Mouse (Mus musculus) heart, embryonic 11.5 days (tissue): ENCODE measurements around the gene Ttyh2. TPM values are rescaled to one million over a fixed set of nuclear protein-coding genes. Genes with fewer than 3 reads are reported as not detected.

Source experiments
- ATAC-seq: fragments of 200-750 bp; cut with Nextera tagmentation; replicated peaks from 2 replicates; pipeline ENCODE4 v1.8.0; 2017; ENCODE audit warnings: moderate library complexity; ENCODE audit not compliant: insufficient number of reproducible peaks, low FRiP score, low TSS enrichment
- H3K27ac ChIP-seq: fragments of 300-500 bp; sonication (generic); 2 replicates; pipeline ENCODE4 v1.5.1; 2014; ENCODE audit warnings: mild to moderate bottlenecking, low read depth, low read length
- H3K27me3 ChIP-seq: fragments of 300-500 bp; sonication (generic); 2 replicates; pipeline ENCODE4 v1.6.1; 2014; ENCODE audit warnings: mild to moderate bottlenecking, low read length, mixed read lengths; ENCODE audit not compliant: control insufficient read depth, insufficient read depth
- H3K36me3 ChIP-seq: fragments of 300-500 bp; sonication (generic); 2 replicates; pipeline ENCODE4 v1.6.1; 2014; ENCODE audit warnings: mild to moderate bottlenecking, low read length, moderate library complexity, mixed read lengths; ENCODE audit not compliant: control insufficient read depth, insufficient read depth
- H3K4me1 ChIP-seq: fragments of 300-500 bp; sonication (generic); 2 replicates; pipeline ENCODE4 v1.6.1; 2014; ENCODE audit warnings: low read length; ENCODE audit not compliant: control insufficient read depth, insufficient read depth
- H3K4me2 ChIP-seq: fragments of 300-500 bp; sonication (generic); 2 replicates; pipeline ENCODE4 v1.6.1; 2014; ENCODE audit warnings: mild to moderate bottlenecking, moderate library complexity
- H3K4me3 ChIP-seq: fragments of 300-500 bp; sonication (generic); 2 replicates; pipeline ENCODE4 v1.5.1; 2014; ENCODE audit warnings: low read depth, low read length
- H3K9ac ChIP-seq: fragments of 300-500 bp; sonication (generic); 2 replicates; pipeline ENCODE4 v1.6.1; 2014; ENCODE audit warnings: mild to moderate bottlenecking, low read depth, low read length, moderate library complexity
- H3K9me3 ChIP-seq: fragments of 300-500 bp; sonication (generic); replicated peaks from 2 replicates; pipeline ENCODE4 v1.6.1; 2016; ENCODE audit warnings: low read length; ENCODE audit not compliant: control insufficient read depth
- WGBS: fragments of 180-500 bp; shearing (Covaris S2); extraction: QIAGEN DNeasy Blood & Tissue Kit; methylation state at CpG from one replicate; pipeline ENCODE4 v1.1.7; 2014; ENCODE audit not compliant: insufficient replicate concordance; 5-methylcytosine and 5-hydroxymethylcytosine counted together
- polyA plus RNA-seq: library from polyadenylated mRNA; unstranded; fragments of >200 nt; fragmentation: Nextera tagmentation; extraction: Ambion mirVana; gene quantifications from 2 replicates; pipeline ENCODE4 v1.2.1, GENCODE M21; 2014

The Ttyh2 gene
- polyA plus RNA-seq, 1 experiment from 2014 or later, result 5.1 TPM

DNA sequence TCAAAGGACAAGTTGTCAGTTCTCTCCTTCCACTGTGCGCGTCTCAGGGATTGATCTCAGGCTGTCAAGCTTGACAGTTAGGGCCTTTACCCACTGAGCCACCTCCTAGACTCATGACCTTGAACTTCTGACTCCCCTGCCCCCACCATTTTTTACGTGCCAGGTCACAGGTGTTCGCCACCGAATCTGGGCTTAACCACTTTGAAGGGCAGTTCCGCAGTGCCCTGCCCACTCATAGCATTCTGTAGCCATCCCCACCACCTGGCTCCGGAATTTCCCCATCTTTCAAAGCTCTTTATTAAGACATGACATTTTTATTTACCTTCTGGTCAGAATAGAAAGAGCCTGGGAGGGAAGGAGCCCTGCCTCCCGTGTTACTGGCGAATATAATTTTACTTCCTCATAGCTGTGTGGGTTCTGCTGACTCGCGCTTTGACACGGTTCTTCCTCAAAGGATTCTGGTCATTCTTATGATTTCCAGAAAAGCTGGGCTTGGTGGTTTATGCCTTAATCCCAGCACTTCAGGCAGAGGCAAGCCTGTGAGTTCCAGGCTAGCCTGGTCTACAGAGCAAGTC is 72.4 kb downstream of the Ttyh2 start:
- Histone ChIP-seq H3K27ac (no peak overlapping the region), H3K4me2 (no peak overlapping the region), H3K27me3 (peaks cover 3% of the 10 kb centered on the region), H3K4me1 (no peaks in the 10 kb centered on the region), H3K9me3 (no peaks in the 10 kb centered on the region), H3K36me3 (no peaks in the 10 kb centered on the region), H3K9ac (no peak overlapping the region), H3K4me3 (no peak overlapping the region)
- WGBS, result 80% methylated on average over 12 of the region's 12 CpGs
- ATAC-seq, result no peak

DNA sequence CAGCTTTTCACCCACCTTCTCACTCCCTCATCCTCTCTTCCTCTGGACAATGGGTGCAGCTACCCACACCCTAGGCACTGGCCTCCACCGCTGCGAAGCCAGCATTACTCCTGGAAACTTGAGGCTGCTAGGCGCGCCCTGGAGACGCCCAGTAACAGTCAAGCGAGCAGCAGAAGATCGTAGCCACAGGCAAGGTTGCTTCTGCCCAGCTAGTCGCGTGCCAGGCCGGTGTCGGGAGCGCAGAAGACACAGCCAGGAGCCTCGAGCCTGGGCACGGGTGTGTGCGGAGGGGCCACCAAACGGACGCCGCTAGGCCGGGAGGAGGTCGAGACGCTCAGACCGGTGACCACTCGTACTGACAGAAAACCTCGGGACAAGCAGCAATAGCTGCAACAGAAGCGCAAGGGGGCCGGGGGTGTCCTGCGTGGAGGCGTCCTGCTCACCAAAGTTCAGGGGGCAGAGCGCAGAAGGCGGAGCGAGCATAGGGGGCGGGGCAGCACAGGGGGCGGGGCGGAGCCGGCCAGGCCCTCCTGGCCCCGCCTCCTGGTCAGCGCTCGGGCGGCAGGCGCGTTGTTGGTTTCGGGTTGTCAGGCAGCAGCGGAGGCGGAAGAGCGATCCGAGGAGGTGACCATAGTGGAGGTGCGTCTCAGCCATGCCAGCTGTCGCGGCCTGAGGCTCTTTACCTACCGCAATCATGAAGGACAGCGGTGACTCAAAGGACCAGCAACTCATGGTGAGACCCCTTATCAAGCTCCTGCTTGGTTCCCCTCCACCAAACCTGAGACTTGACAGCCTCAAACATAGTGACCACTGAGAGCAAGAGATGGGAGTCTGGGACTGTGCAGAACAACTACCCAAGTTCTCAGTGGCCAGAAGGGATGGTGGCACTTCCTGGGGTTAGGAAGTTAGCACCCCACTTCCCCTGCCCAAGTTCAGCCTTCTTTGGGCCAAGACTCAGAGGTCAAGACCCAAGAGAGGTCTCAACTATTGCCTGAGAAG is 89.9 kb downstream of the Ttyh2 start, which contains the start of gene Kif19a:
Gene Kif19a, plus strand, starts transcription at position 569 of the 999 bp plus-strand sequence.
- H3K27ac ChIP-seq, result no peak within 1 kb of the TSS
- H3K4me1 ChIP-seq, result 0 out of 2 replicates have a peak, but pooled peaks cover 4% of the 10 kb centered on the region
- WGBS, result 3% methylated on average over 45 of the region's 51 CpGs
- H3K9ac ChIP-seq, result peak within 1 kb of the TSS; percentile 44; the same call in 1 of the 2 replicates
- H3K4me2 ChIP-seq, result peak within 1 kb of the TSS; percentile 90
- H3K27me3 ChIP-seq, result peaks cover 29% of the 10 kb centered on the region
- ATAC-seq, result peak; percentile 81
- H3K4me3 ChIP-seq, result peak within 1 kb of the TSS; percentile 48
- H3K9me3 ChIP-seq, result no peaks in the 10 kb centered on the region
- no peaks in the 10 kb centered on the region for H3K36me3 ChIP-seq

DNA sequence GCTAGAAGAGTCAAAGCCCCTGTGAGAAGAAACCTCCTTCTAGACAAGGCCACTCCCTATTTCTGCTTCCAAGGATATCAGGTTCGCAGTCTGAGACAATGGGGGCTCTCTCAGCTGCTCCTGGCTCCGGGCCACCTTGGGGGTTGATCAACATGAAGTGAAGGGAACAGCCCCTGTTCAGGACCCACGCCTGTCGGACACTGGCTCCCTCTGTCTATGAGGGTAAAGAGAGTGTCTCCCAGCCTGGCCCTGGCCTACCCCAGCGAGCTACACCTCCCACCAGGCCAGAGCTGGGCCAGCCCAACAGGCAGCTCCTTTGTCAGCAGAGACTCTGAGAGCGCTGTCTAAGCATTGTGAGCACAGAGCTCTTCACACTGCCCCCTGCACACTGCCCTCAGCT is 94.7 kb downstream of the Ttyh2 start:
- 57% methylated on average over 6 of the region's 6 CpGs for WGBS
- no peak for ATAC-seq
- peaks cover 21% of the 10 kb centered on the region for H3K27me3 ChIP-seq

More for the DNA sequence above, 94.7 kb downstream of the Ttyh2 start:
- no peaks in the 10 kb centered on the region for H3K9me3 ChIP-seq
- H3K4me3 ChIP-seq, result no peak overlapping the region
- 0 out of 2 replicates have a peak, but pooled peaks cover 4% of the 10 kb centered on the region for H3K4me1 ChIP-seq
- no peaks in the 10 kb centered on the region for H3K36me3 ChIP-seq
- H3K27ac ChIP-seq, result no peak overlapping the region
- H3K4me2 ChIP-seq, result no peak overlapping the region
- no peak overlapping the region for H3K9ac ChIP-seq

Other genes with a start within 250 kb of the Ttyh2 start
- gene Rpl38, start 6.9 kb upstream of the Ttyh2 start, polyA plus RNA-seq, result 781 and 853 TPM in 2 replicates
- gene Dnaic2, start 52.0 kb downstream of the Ttyh2 start, polyA plus RNA-seq, result 0.20 and 0.50 TPM in 2 replicates
- 0.13 TPM in 1 of 2 replicates, not detected in the other for gene Kif19a, start 90.0 kb downstream of the Ttyh2 start, polyA plus RNA-seq
- 0.09 TPM in 1 of 2 replicates, not detected in the other for gene Btbd17, start 120.5 kb downstream of the Ttyh2 start, polyA plus RNA-seq
- gene Gpr142, start 123.5 kb downstream of the Ttyh2 start, polyA plus RNA-seq, result 0.27 TPM in 1 of 2 replicates, not detected in the other
- gene Gprc5c, start 175.7 kb downstream of the Ttyh2 start, polyA plus RNA-seq, result 21.8 and 23.0 TPM in 2 replicates
- gene Cd300a, start 214.6 kb downstream of the Ttyh2 start, polyA plus RNA-seq, result 0.84 and 1.4 TPM in 2 replicates